Mouse (Mus musculus) limb, embryonic 14.5 days (tissue): ENCODE results near the gene Olfr458. TPM values are rescaled to one million over a fixed set of nuclear protein-coding genes. Genes with fewer than 3 reads are reported as not detected.

ENCODE experiments used
- ATAC-seq: fragments of 200-750 bp; cut with Nextera tagmentation; 2 replicates; pipeline ENCODE4 v1.8.0; 2017; ENCODE audit warnings: low read depth, moderate number of reproducible peaks, moderate TSS enrichment; ENCODE audit not compliant: low FRiP score
- DNase-seq: peaks from one replicate; pipeline ENCODE4 v3.0.0-alpha.2; 2015; ENCODE audit warnings: low spot score
- H3K27ac ChIP-seq: fragments of 300-500 bp; sonication (generic); replicated peaks from 2 replicates; pipeline ENCODE4 v1.5.1; 2014; ENCODE audit warnings: low read depth, mild to moderate bottlenecking, low read length, moderate library complexity, mixed read lengths
- H3K27me3 ChIP-seq: fragments of 300-500 bp; sonication (generic); 2 replicates; pipeline ENCODE4 v1.6.1; 2014; ENCODE audit warnings: low read length, mixed read lengths; ENCODE audit not compliant: control insufficient read depth, insufficient read depth
- H3K36me3 ChIP-seq: fragments of 300-500 bp; sonication (generic); 2 replicates; pipeline ENCODE4 v1.6.1; 2014; ENCODE audit warnings: mild to moderate bottlenecking, low read length, moderate library complexity, mixed read lengths; ENCODE audit not compliant: control insufficient read depth, insufficient read depth
- H3K4me1 ChIP-seq: fragments of 300-500 bp; sonication (generic); 2 replicates; pipeline ENCODE4 v1.6.1; 2014; ENCODE audit warnings: antibody characterized with exemption, low read length, mixed read lengths; ENCODE audit not compliant: control insufficient read depth, insufficient read depth
- H3K4me2 ChIP-seq: fragments of 300-500 bp; sonication (generic); replicated peaks from 2 replicates; pipeline ENCODE4 v1.6.1; 2014; ENCODE audit warnings: low read depth, mild to moderate bottlenecking, low read length, moderate library complexity; ENCODE audit not compliant: severe bottlenecking
- H3K4me3 ChIP-seq: fragments of 300-500 bp; sonication (generic); replicated peaks from 2 replicates; pipeline ENCODE4 v1.5.1; 2014; ENCODE audit warnings: low read length
- H3K9ac ChIP-seq: fragments of 300-500 bp; sonication (generic); 2 replicates; pipeline ENCODE4 v1.6.1; 2014; ENCODE audit warnings: mild to moderate bottlenecking, low read depth, low read length, moderate library complexity; ENCODE audit not compliant: severe bottlenecking
- H3K9me3 ChIP-seq: fragments of 300-500 bp; sonication (generic); 2 replicates; pipeline ENCODE4 v1.6.1; 2016; ENCODE audit warnings: low read length; ENCODE audit not compliant: control insufficient read depth
- POLR2A ChIP-seq: fragments of 200-500 bp; IDR thresholded peaks from 2 replicates; pipeline ENCODE4 v1.8.0; 2012; ENCODE audit warnings: inconsistent platforms, mild to moderate bottlenecking, moderate library complexity, borderline replicate concordance; ENCODE audit not compliant: insufficient read depth, insufficient read length; ENCODE audit errors: extremely low read depth
- WGBS: fragments of 180-500 bp; shearing (Covaris S2); extraction: QIAGEN DNeasy Blood & Tissue Kit; methylation state at CpG from one replicate; pipeline ENCODE4 v1.1.7; 2014; 5-methylcytosine and 5-hydroxymethylcytosine counted together
- polyA plus RNA-seq, 2 experiments: library from polyadenylated mRNA; depleted of rRNA in 1 of 2; stranded (reverse) in 1 of 2; unstranded in 1 of 2; fragments of >200 nt; fragmentation: Nextera tagmentation in 1 of 2; extraction: Ambion mirVana in 1 of 2; gene quantifications; 2 replicates each; pipeline versions ENCODE4 v1.2.1 to v1.2.3; 2012 to 2014

The Olfr458 gene
- not detected in 2 replicates for polyA plus RNA-seq (2012; rRNA removed)
- not detected in 2 replicates for polyA plus RNA-seq (2014; fragmentation: Nextera tagmentation; extraction: Ambion mirVana)

DNA sequence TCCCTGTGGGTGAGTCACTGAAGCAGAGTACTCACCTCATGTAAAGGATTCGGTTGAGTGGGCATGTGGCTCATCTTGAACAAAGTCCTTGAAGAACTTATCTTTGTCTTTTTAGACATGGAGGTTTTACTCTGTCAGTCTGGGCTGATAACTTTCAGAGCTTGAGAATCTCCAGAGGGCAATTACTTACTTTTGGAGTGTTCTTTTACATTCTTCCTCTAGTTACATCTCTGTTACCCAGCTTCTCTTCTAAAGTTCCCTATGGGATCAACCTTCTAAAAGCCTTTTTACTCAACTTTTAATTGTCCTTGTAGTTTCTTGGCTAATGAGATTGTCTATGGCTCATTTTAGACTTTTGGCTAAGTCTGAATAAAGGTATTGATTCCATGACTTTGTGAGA lies at the start of gene Olfr458:
Gene Olfr458, minus strand, starts transcription at position 101 of the 400 bp plus-strand sequence.
- ATAC-seq (no peak), DNase-seq (no peak)
- WGBS = 81% methylated on average over 1 of the region's 1 CpGs

DNA sequence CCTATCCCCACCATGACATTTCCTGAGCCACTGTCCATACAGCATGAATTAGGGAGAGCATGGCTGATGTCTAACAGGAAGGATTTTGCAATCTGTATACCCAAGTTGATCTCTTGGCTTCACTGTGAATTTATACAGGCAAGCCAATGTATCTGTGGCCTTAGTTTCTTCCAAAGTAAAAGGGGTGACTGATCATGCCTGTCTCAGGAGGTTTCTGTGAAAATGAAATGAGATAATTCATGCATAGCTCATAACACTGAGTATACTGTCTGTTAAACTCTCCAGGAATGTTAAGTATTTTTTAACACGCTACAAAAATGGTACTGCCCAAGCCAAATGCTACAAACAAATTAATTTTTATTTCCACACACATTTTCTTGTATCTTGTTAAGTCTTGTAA lies 48.5 kb upstream of the Olfr458 start:
- WGBS = 54% methylated on average over 1 of the region's 1 CpGs
- Histone ChIP-seq H3K9me3 (no peaks in the 10 kb centered on the region), H3K27ac (no peak overlapping the region), H3K9ac (no peak overlapping the region), H3K4me1 (no peaks in the 10 kb centered on the region), H3K27me3 (no peaks in the 10 kb centered on the region), H3K4me2 (no peak overlapping the region), H3K36me3 (no peaks in the 10 kb centered on the region), H3K4me3 (no peak overlapping the region)
- no peak for TF ChIP-seq POLR2A
- ATAC-seq (no peak), DNase-seq (no peak)

More for the DNA sequence above, at the start of gene Olfr458:
- no peak for TF ChIP-seq POLR2A
- H3K4me2 ChIP-seq = no peak within 1 kb of the TSS
- no peaks in the 10 kb centered on the region for H3K9me3 ChIP-seq
- H3K4me1 ChIP-seq = no peaks in the 10 kb centered on the region
- H3K9ac ChIP-seq = no peak within 1 kb of the TSS
- no peak within 1 kb of the TSS for H3K27ac ChIP-seq
- no peaks in the 10 kb centered on the region for H3K36me3 ChIP-seq
- H3K27me3 ChIP-seq = no peaks in the 10 kb centered on the region
- no peak within 1 kb of the TSS for H3K4me3 ChIP-seq

DNA sequence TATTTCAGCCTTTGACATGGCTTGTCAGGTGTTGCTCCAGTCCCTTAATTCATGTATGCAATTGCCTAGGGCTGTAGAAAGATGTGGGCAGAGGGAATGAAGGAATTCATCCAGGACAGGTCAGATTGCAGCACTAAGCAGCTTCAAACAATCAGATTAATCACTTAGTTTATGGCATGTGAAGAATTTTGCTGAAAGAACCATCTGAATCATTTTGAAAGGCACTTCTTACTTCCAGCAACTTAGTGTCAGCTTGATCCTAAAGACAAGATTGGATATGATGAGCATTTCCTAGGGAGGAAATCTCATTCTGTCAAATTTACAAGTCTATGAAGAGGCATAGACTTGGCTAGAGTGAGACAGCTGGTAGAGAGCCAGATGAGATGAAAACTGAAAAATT lies 44.3 kb upstream of the Olfr458 start:
- H3K27ac ChIP-seq = no peak overlapping the region
- H3K4me1 ChIP-seq = no peaks in the 10 kb centered on the region
- H3K9me3 ChIP-seq = no peaks in the 10 kb centered on the region
- no peaks in the 10 kb centered on the region for H3K27me3 ChIP-seq
- TF ChIP-seq POLR2A = no peak
- no peak overlapping the region for H3K9ac ChIP-seq
- no peak overlapping the region for H3K4me2 ChIP-seq
- no peak overlapping the region for H3K4me3 ChIP-seq
- H3K36me3 ChIP-seq = no peaks in the 10 kb centered on the region
- DNase-seq = no peak
- ATAC-seq = no peak

DNA sequence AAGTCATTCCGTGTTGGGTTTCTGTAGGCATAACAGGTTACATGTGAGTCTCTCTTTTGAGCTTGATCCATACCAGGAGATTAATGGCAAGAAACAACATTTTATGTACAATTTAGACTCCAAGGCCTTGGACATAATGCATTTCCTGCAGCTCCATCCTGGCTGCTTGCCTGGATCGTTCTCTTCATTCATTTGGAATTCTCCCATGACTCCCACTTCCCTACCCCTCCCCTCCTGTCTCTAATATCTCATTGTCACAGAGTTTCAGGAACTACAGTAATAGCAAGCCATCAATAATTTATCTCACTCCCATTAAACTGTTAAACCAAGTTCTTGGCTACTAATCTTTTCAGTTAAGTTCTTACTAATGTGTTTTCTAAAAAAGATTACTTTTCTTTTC lies 38.5 kb upstream of the Olfr458 start:
- 85% methylated on average over 2 of the region's 2 CpGs for WGBS
- Histone ChIP-seq H3K27me3 (no peaks in the 10 kb centered on the region), H3K4me3 (no peak overlapping the region), H3K9me3 (no peaks in the 10 kb centered on the region), H3K4me2 (no peak overlapping the region), H3K27ac (no peak overlapping the region), H3K4me1 (no peaks in the 10 kb centered on the region), H3K9ac (no peak overlapping the region), H3K36me3 (no peaks in the 10 kb centered on the region)
- no peak for TF ChIP-seq POLR2A
- DNase-seq (peak; percentile 11), ATAC-seq (no peak)

DNA sequence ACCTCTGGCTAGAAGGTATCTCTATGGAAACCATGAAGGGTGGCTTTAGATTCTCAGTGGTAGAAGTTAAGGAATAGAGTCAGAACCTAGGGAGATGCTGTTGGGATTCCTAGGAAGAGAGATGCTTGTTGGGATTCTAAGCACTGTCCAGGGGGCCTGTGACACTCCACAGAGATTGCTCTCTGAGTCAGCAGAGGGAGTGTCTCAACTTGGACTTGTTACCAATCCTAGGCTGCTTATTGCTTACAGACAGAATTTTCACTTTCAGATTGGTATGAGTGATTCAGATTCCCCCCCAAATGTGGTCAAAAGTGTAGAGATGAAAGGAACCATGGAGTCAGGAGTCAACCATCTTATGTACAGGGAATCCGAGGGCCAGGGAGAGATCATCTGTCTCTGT lies 24.7 kb upstream of the Olfr458 start:
- 67% methylated on average over 1 of the region's 1 CpGs for WGBS
- H3K9me3 ChIP-seq = no peaks in the 10 kb centered on the region
- ATAC-seq = no peak

DNA sequence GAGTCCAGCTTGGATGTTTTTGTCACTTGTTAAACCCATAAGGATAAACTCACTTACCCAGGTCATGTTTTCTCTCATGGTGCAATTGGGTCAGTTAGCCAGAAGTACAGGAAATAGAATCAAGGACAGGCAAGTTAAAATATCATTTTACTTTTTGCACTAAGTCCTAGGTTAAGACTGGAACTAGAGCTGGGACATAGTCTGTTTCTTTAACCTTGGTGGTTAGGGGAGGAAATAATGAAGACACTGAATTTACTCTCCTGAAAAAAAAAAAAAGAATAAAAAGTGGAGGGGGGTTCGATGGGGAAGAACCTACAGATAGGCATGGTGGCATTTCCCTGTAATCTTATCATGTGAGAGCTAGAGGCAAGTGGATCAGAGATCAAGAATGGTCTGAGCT lies 22.1 kb upstream of the Olfr458 start, which contains the start of gene Olfr456:
Gene Olfr456, minus strand, starts transcription at position 101 of the 400 bp plus-strand sequence.
- Histone ChIP-seq H3K9me3 (no peaks in the 10 kb centered on the region), H3K27ac (no peak within 1 kb of the TSS), H3K36me3 (no peaks in the 10 kb centered on the region), H3K9ac (no peak within 1 kb of the TSS), H3K4me2 (no peak within 1 kb of the TSS), H3K4me1 (no peaks in the 10 kb centered on the region), H3K27me3 (no peaks in the 10 kb centered on the region), H3K4me3 (no peak within 1 kb of the TSS)
- TF ChIP-seq POLR2A = no peak
- no peak for ATAC-seq
- DNase-seq = no peak
- 83% methylated on average over 1 of the region's 1 CpGs for WGBS

More for the DNA sequence above, 24.7 kb upstream of the Olfr458 start:
- no peak for DNase-seq
- H3K27me3 ChIP-seq = no peaks in the 10 kb centered on the region
- no peak overlapping the region for H3K27ac ChIP-seq
- no peaks in the 10 kb centered on the region for H3K4me1 ChIP-seq
- no peak overlapping the region for H3K4me3 ChIP-seq
- TF ChIP-seq POLR2A = no peak
- H3K9ac ChIP-seq = no peak overlapping the region
- H3K36me3 ChIP-seq = no peaks in the 10 kb centered on the region
- H3K4me2 ChIP-seq = no peak overlapping the region
